Mouse (Mus musculus) left cerebral cortex, adult 11 months (tissue): ENCODE measurements around the gene Grb14.

Experiments
- DNase-seq: peaks from one replicate; pipeline ENCODE4 v3.0.0; 2022; ENCODE audit warnings: low spot score

Gene Grb14

GRCm38 (mm10) chr2:64974549-64974948, 50.2 kb downstream of the Grb14 start:
- DNase-seq = no peak

GRCm38 (mm10) chr2:64973819-64974441, 50.9 kb downstream of the Grb14 start:
- no peak for DNase-seq

- no peak for DNase-seq
Measured at GRCm38 (mm10) chr2:64973125-64973524, 51.7 kb downstream of the Grb14 start.

GRCm38 (mm10) chr2:64971828-64972227, 53.0 kb downstream of the Grb14 start:
- no peak for DNase-seq

GRCm38 (mm10) chr2:64970992-64971391, 53.8 kb downstream of the Grb14 start:
- DNase-seq = no peak

GRCm38 (mm10) chr2:64966893-64967444, 57.8 kb downstream of the Grb14 start:
- DNase-seq = no peak

GRCm38 (mm10) chr2:64966323-64966722, 58.5 kb downstream of the Grb14 start:
- DNase-seq = no peak

GRCm38 (mm10) chr2:64965227-64965864, 59.4 kb downstream of the Grb14 start:
- DNase-seq = peak; percentile 34

- DNase-seq = no peak
Measured at GRCm38 (mm10) chr2:64962196-64962595, 62.6 kb downstream of the Grb14 start.

- no peak for DNase-seq
Measured at GRCm38 (mm10) chr2:64961381-64961780, 63.4 kb downstream of the Grb14 start.

DNA sequence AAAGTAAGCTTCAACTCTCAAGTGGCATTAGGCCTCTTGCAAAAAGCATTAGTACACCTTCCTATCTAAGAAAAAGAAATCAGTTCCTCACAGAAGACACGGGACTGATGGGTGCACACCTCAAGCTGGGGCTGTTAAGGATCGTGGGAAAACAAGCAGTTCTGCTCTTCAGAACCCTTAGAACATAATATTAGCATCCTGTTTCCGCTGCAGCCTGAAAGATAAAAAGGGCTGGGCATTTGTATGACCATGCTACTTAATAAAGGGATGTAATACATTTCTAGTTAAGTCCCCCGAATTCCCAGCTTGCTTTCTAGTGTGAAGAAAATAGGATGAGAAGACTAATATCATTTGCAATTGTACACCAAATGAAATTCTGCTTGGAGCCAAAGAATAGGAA, 65.1 kb downstream of the Grb14 start:
- DNase-seq = no peak

GRCm38 (mm10) chr2:64955441-64955840, 69.3 kb downstream of the Grb14 start:
- DNase-seq = no peak

DNA sequence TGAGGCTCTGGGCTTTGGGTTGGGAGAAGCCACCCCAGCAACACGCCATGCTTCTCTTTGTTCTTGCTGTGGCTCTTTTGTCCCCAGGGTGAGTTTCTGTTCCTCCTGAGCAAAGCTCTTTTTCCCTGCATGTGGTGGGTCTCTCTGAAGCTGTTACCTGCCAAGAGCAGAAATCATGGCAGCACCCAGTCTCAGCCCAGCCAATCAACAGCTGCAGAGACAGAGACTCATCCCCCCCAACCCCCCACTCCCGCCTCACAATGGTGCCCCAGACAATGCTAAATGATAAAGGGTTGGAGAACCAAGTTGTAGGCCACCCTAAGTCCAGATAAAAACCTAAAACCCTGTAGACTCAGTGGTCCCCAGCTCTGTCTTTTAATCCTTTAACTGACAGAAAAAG, 75.6 kb downstream of the Grb14 start:
- no peak for DNase-seq

- DNase-seq = peak; percentile 45
Measured at GRCm38 (mm10) chr2:64948418-64949169, 76.2 kb downstream of the Grb14 start.

- no peak for DNase-seq
Measured at GRCm38 (mm10) chr2:64947484-64947883, 77.3 kb downstream of the Grb14 start.

DNA sequence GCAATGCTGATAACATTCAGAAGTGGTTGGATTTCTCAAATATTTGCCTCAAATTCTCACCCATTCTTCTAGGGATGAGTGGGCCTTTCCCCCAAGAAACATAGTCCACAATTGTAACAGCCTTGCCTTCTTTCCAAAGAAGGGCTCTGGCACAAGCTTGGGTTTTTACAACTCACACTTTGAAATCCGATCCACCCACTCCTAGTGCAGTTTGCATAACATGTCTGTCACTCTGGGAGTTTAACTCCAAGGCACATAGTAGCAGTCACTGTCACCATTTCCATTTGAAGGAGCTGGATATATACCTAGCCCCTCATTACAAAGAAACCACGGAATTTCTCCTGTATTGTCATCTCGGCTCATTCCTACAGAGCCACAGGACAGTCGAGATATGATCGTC, 103.9 kb downstream of the Grb14 start:
- no peak for DNase-seq

GRCm38 (mm10) chr2:64915448-64915847, 109.3 kb downstream of the Grb14 start:
- peak; percentile 57 for DNase-seq

- no peak for DNase-seq
Measured at GRCm38 (mm10) chr2:64904877-64905276, 119.9 kb downstream of the Grb14 start.

GRCm38 (mm10) chr2:64897844-64898243, 126.9 kb downstream of the Grb14 start:
- no peak for DNase-seq

- no peak for DNase-seq
Measured at GRCm38 (mm10) chr2:64893233-64893632, 131.6 kb downstream of the Grb14 start.

- DNase-seq = no peak
Measured at GRCm38 (mm10) chr2:64887098-64887757, 137.6 kb downstream of the Grb14 start.

DNA sequence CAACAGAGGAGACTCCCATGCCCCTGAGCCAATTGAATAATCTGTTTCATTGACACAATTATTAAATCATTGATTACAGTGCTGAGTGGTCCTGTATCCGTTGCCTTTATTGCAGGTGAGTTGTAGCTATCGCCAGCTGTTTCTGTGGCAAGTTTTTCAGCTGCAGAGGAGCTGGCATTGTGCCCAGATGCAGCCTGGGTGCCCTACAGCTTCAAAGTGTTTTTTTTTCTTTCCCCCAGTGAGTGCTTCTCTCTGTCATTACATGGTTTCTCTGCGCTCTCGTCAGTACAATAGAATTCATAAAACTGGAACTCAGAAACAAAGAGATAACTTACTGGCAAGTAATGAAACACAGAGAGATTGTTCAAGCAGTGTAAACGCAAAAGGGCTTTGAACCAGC, 139.1 kb downstream of the Grb14 start:
- no peak for DNase-seq
